Mouse (Mus musculus): ENCODE results near the gene Lrrc10b.

Gene Lrrc10b

GRCm38 (mm10) chr19:10437521-10437920, 19.8 kb downstream of the Lrrc10b start:
- DNase-seq: no peak

GRCm38 (mm10) chr19:10436726-10437125, 20.5 kb downstream of the Lrrc10b start:
- DNase-seq: no peak

DNA sequence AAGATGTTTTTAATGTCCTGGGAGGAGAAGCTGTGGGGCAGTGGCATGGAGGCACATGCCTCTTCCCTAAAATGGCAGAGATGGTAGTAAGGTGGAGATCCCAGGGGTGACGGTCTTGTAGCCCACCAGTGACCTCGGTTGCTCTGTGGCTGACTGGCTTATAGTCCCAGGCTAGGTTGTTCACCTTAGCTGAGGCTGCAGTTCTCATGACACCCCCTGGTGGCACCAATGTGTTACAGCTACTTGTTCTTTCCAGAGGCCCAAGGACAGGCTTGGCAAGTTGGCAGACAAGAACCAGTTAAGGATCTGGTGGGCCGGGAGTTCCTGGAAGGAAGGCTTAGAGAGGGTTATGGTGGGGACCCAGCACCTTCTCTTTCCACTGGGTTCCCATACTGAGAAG, 21.4 kb downstream of the Lrrc10b start:
- DNase-seq: peak in 1 of 2 experiments; percentile 19

DNA sequence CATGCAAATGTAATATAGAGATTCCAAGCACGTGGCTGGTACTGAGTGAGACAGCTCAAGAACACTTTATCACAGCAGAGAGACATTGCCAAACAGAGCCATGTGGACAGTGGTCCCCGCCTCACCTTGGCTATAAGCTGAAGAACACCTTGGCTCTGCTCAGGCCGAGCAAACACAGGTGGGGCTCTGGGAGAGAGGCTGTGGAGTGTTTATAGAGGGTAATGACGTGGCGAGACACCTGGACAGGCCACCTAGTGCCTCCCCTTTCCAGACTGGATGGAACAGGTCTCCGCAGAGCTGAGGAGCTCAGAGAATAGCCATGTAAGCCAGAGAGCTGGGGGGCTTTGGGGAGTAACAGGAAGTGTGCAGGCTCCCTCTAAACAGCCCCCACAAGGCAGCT, 22.3 kb downstream of the Lrrc10b start:
- DNase-seq: no peak

- no peak for DNase-seq
Observed at GRCm38 (mm10) chr19:10433879-10434540, 23.3 kb downstream of the Lrrc10b start.

GRCm38 (mm10) chr19:10433225-10433624, 24.0 kb downstream of the Lrrc10b start:
- DNase-seq: no peak

- no peak for DNase-seq
Observed at GRCm38 (mm10) chr19:10431841-10432240, 25.4 kb downstream of the Lrrc10b start.

- DNase-seq: no peak
Observed at GRCm38 (mm10) chr19:10431410-10431809, 25.9 kb downstream of the Lrrc10b start.

GRCm38 (mm10) chr19:10429371-10429770, 27.9 kb downstream of the Lrrc10b start:
- no peak for DNase-seq

- no peak for DNase-seq
Observed at GRCm38 (mm10) chr19:10427431-10427830, 29.8 kb downstream of the Lrrc10b start.

DNA sequence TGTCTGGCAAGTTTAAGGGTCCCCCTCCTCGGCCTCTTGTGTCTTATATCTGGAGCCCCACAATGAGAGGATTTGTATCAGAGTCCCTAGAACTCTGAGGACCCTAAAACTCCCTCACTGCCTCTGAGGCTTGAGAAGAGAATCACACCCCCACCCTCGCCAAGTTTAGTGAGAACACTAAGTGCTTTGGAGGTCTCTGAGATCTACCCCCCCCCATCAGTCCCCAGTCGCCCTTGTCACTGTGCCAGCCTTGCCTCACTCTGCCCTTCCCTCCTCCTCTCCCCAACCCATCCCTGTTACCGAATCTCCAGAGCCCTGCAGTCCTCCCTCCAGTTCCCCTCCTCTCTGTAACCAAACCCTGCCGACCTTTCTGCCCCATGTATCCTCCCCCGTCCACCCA, 30.5 kb downstream of the Lrrc10b start:
- no peak for DNase-seq

DNA sequence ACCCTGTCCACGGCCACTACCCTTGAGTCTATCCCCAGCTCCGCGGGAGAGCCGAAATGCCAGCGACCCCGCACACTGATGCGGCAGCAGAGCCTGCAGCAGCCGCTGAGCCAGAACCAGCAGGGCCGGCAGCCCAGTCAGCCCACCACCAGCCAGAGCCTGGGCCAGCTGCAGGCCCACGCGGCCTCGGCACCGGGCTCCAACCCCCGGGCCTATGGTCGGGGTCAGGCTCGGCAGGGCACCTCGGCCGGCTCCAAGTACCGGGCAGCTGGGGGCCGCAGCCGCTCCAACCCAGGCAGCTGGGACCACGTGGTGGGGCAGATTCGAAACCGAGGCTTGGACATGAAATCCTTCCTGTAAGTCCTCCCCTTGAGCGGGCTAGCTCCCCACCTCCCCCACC, 31.0 kb downstream of the Lrrc10b start:
- DNase-seq: no peak

DNA sequence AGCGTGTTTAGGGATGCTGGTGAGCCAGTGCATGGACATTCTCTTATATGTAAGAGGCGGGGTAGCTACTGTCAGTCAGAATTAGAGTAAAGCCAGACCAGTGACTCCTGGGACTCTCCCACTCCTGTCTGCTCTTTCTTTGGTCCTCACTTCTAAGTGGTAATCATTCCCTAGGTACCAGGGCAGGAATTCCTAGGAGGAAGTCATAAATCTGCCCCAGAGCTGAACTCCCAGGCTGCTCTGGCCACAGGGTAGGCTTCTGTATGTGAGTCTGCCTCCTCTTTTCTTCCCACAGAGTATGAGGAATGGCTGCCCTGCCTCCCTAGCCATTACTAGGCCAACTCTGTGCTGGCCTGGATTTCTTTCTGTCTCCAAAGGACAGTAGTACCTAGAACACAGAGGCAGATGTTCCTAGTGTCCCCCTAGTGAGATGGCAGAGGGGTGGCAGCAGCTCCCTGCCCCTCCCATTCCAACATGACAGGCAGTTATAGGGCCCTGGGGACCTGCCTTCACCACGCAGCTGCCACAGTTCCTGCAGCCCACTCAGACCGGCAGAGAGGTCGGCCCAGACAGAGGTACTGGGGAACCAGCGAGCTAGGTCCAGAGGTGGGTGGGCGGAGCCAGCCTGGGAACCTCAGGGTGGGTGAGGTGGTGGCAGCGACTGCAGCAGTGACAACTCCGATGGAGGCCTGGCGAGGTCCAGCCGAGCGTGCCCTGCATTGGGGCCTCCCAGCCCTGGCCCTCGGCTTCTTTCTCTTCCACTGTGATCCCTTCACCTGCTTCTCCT, 31.6 kb downstream of the Lrrc10b start:
- no peak for DNase-seq

- no peak for DNase-seq
Observed at GRCm38 (mm10) chr19:10424751-10425150, 32.5 kb downstream of the Lrrc10b start.

GRCm38 (mm10) chr19:10421986-10422976, 35.0 kb downstream of the Lrrc10b start:
- no peak for DNase-seq

DNA sequence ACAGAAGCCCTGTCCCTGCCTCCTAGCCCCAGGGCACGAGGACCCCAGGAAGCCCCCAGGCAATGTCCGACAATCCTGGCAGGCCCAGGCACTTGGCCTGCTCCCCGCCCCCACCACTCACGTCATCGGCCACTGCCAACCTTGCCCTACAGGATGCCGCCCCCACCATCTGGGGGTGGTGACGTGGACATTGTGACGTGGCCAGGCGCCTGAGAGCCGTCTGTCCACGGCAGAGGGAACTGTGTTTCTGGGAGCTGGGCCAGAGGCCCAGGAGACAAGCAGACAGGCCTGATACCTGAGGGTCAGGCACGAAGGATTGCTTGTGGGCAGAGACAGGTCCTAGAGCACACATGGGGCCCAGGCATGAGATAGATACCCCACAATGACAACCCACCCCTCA, 39.8 kb downstream of the Lrrc10b start:
- DNase-seq: no peak

- no peak for DNase-seq
Observed at GRCm38 (mm10) chr19:10416889-10417288, 40.4 kb downstream of the Lrrc10b start.

DNA sequence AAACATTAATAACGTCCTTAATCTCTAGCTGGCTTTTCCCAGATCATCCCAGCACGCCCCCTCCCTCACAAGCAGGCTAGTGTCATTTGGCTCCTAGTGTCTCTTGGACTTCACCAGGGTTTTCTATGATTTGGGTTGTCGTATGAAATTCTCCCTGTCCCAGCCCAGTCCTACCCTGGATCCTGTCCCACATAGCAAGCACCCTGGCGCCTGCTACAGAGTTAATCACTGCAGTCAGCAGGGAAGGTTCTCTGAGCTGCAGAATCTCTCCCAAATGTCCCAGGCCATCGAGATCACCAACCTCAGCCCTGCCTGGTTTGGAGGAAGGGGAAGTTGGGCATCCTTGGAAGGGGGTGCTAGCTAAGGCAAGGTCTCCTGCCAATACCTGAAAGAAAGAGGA, 41.8 kb downstream of the Lrrc10b start:
- DNase-seq: no peak

- DNase-seq: no peak
Observed at GRCm38 (mm10) chr19:10413701-10414242, 43.5 kb downstream of the Lrrc10b start.

Measured in thymus, adult 18-20 months (tissue).